Mouse (Mus musculus): ENCODE measurements around the gene Ddi2. TPM values are rescaled to one million over a fixed set of nuclear protein-coding genes. Genes with fewer than 3 reads are reported as not detected.

Ddi2 gene
- polyA plus RNA-seq, 1 experiment: 21.2 TPM

- Histone ChIP-seq H3K36me3 (ENCODE audit: control insufficient read depth, insufficient read depth, low read length) (peaks cover 6% of the 10 kb centered on the region; the same call in 1 of the 2 replicates), H3K4me3 (ENCODE audit: low read depth, low read length) (no peak overlapping the region), H3K27me3 (ENCODE audit: control insufficient read depth, insufficient read depth, low read length) (no peaks in the 10 kb centered on the region), H3K4me1 (ENCODE audit: control insufficient read depth, insufficient read depth, insufficient read length, low read length) (peaks cover 5% of the 10 kb centered on the region), H3K27ac (ENCODE audit: insufficient read depth, low read depth, low read length) (no peak overlapping the region)
- WGBS: 93% methylated on average over 19 of the region's 19 CpGs
- TF ChIP-seq CTCF (IDR thresholded peaks at IDR 0.05; ENCODE audit: extremely low read depth, insufficient read length, insufficient replicate concordance, low read depth, low read length): no peak
- TF ChIP-seq POLR2A (IDR thresholded peaks at IDR 0.05; ENCODE audit: low read depth, low read length): no peak
Observed at GRCm38 (mm10) chr4:141755375-141755930, 32.2 kb upstream of the Ddi2 start.

DNA sequence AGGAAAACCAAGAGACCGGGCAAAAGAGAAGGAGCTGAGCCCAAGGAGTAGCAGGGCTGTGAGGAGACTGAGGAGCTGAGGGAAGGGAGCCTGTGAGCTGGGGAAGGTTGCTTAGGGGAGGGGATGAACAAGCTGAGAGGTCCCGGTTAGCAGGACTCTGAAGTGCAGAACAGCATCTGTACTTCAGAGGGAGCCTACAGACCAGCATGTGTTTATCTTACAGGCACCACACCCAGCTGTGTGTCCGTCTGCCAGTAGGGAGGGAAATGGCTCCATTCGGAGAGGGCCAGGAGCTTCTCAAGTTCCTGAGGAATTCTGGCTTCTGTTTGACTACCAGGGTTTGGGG lies 28.8 kb upstream of the Ddi2 start:
- H3K27me3 ChIP-seq (ENCODE audit: control insufficient read depth, insufficient read depth, low read length): no peaks in the 10 kb centered on the region
- H3K27ac ChIP-seq (ENCODE audit: insufficient read depth, low read depth, low read length): no peak overlapping the region
- H3K4me3 ChIP-seq (ENCODE audit: low read depth, low read length): no peak overlapping the region
- WGBS: 15% methylated on average over 4 of the region's 4 CpGs
- H3K4me1 ChIP-seq (ENCODE audit: control insufficient read depth, insufficient read depth, insufficient read length, low read length): peaks cover 5% of the 10 kb centered on the region
- no peaks in the 10 kb centered on the region for H3K36me3 ChIP-seq (ENCODE audit: control insufficient read depth, insufficient read depth, low read length)
- no peak for TF ChIP-seq CTCF (IDR thresholded peaks at IDR 0.05; ENCODE audit: extremely low read depth, insufficient read length, insufficient replicate concordance, low read depth, low read length)
- no peak for TF ChIP-seq POLR2A (IDR thresholded peaks at IDR 0.05; ENCODE audit: low read depth, low read length)

- Histone ChIP-seq H3K27ac (ENCODE audit: insufficient read depth, low read depth, low read length) (no peak overlapping the region), H3K4me3 (ENCODE audit: low read depth, low read length) (no peak overlapping the region), H3K4me1 (ENCODE audit: control insufficient read depth, insufficient read depth, insufficient read length, low read length) (peaks cover 7% of the 10 kb centered on the region), H3K27me3 (ENCODE audit: control insufficient read depth, insufficient read depth, low read length) (no peaks in the 10 kb centered on the region), H3K36me3 (ENCODE audit: control insufficient read depth, insufficient read depth, low read length) (no peaks in the 10 kb centered on the region)
- WGBS: 34% methylated on average over 4 of the region's 4 CpGs
- no peak for TF ChIP-seq POLR2A (IDR thresholded peaks at IDR 0.05; ENCODE audit: low read depth, low read length)
- TF ChIP-seq CTCF (IDR thresholded peaks at IDR 0.05; ENCODE audit: extremely low read depth, insufficient read length, insufficient replicate concordance, low read depth, low read length): no peak
Observed at GRCm38 (mm10) chr4:141751419-141752075, 28.3 kb upstream of the Ddi2 start.

DNA sequence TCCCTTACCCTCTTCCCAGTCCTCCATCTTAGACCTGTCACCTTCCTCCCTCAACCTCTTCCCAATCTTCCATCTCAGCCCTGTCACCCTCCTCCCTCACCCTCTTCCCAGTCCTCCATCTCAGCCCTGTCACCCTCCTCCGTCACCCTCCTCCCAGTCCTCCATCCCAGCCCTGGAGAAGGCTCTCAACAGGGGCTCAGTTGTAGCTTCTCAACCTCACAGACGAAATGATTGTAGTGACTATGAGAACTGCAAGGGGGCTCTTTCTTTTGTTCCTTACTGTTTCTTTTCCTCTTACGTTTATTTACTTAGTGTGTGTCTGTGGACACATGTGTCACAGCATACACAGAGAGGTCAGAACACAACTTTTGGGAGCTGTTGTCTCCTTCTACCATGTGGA lies 27.6 kb upstream of the Ddi2 start:
- TF ChIP-seq CTCF (IDR thresholded peaks at IDR 0.05; ENCODE audit: extremely low read depth, insufficient read length, insufficient replicate concordance, low read depth, low read length) (no peak), POLR2A (IDR thresholded peaks at IDR 0.05; ENCODE audit: low read depth, low read length) (no peak)
- 80% methylated on average over 3 of the region's 3 CpGs for WGBS
- H3K4me3 ChIP-seq (ENCODE audit: low read depth, low read length): no peak overlapping the region
- peaks cover 7% of the 10 kb centered on the region for H3K4me1 ChIP-seq (ENCODE audit: control insufficient read depth, insufficient read depth, insufficient read length, low read length)
- no peaks in the 10 kb centered on the region for H3K27me3 ChIP-seq (ENCODE audit: control insufficient read depth, insufficient read depth, low read length)
- H3K27ac ChIP-seq (ENCODE audit: insufficient read depth, low read depth, low read length): no peak overlapping the region
- H3K36me3 ChIP-seq (ENCODE audit: control insufficient read depth, insufficient read depth, low read length): no peaks in the 10 kb centered on the region

DNA sequence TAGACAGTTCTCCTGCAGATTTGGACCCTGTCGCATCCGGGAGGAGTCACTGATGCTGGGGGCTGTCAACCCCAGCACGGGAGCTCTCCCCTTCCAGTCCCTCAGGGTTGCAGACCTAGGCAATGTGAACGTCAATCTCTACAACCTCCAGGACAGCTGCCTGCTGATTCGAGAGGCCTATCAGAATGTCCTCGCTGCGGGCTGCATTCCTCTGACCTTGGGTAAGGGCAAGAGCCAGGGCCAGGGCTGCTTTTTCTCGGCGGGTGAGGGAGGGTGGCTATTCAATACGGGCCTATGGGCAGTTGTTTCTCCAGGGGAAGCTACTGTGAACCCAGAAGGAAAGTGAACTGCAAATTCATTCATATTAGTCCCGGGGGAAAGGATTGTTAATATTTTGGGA lies 26.3 kb upstream of the Ddi2 start:
- no peak overlapping the region for H3K4me3 ChIP-seq (ENCODE audit: low read depth, low read length)
- H3K27ac ChIP-seq (ENCODE audit: insufficient read depth, low read depth, low read length): no peak overlapping the region
- WGBS: 63% methylated on average over 11 of the region's 11 CpGs
- no peaks in the 10 kb centered on the region for H3K27me3 ChIP-seq (ENCODE audit: control insufficient read depth, insufficient read depth, low read length)
- H3K4me1 ChIP-seq (ENCODE audit: control insufficient read depth, insufficient read depth, insufficient read length, low read length): peaks cover 7% of the 10 kb centered on the region
- no peaks in the 10 kb centered on the region for H3K36me3 ChIP-seq (ENCODE audit: control insufficient read depth, insufficient read depth, low read length)
- TF ChIP-seq POLR2A (IDR thresholded peaks at IDR 0.05; ENCODE audit: low read depth, low read length) (no peak), CTCF (IDR thresholded peaks at IDR 0.05; ENCODE audit: extremely low read depth, insufficient read length, insufficient replicate concordance, low read depth, low read length) (no peak)

DNA sequence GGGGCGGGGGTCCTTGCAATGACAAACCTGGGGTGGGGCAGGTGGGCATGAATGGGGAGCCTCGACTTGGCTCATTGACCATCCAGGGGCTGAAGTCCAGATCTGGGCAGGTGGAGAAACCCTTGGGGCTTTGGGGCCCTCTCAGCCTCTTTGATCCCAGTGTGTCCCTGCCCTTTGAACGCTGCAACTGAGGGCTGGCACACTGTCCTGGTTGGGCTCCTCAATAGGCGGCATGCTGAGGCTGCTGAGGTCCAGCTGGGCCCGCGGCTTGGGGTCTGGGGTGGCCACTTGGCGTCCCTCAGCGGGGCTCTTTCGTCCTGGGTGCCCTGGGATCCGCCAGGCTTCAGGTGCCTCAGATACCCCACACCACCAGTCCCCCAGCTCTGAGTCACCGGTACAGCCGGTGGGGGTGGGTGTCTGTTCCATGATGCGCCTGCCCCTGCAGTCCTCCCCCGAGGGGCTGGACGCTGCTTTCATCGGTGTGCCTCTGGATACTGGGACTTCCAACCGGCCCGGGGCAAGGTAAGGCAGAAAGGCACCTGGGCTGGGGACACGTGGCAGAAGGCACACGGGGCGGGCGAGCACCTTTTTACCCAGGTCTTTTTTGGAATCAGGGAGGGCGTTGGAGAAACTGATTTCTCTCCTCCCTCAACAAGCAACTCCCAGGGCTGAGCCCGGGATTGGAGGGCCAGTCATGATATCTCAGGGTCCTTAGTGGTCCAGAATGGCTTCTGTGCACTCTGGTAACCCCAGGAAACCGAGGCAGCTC lies 23.5 kb upstream of the Ddi2 start, which contains the start of gene Agmat:
Gene Agmat (plus strand): TSS at position 95 of the 769 bp plus-strand sequence.
- Histone ChIP-seq H3K4me1 (ENCODE audit: control insufficient read depth, insufficient read depth, insufficient read length, low read length) (peaks cover 12% of the 10 kb centered on the region), H3K27me3 (ENCODE audit: control insufficient read depth, insufficient read depth, low read length) (no peaks in the 10 kb centered on the region), H3K27ac (ENCODE audit: insufficient read depth, low read depth, low read length) (peak within 1 kb of the TSS; percentile 3; the same call in 1 of the 2 replicates), H3K4me3 (ENCODE audit: low read depth, low read length) (peak within 1 kb of the TSS; percentile 64), H3K36me3 (ENCODE audit: control insufficient read depth, insufficient read depth, low read length) (no peaks in the 10 kb centered on the region)
- TF ChIP-seq CTCF (IDR thresholded peaks at IDR 0.05; ENCODE audit: extremely low read depth, insufficient read length, insufficient replicate concordance, low read depth, low read length): no peak
- no peak for TF ChIP-seq POLR2A (IDR thresholded peaks at IDR 0.05; ENCODE audit: low read depth, low read length)
- WGBS: 12% methylated on average over 25 of the region's 25 CpGs

DNA sequence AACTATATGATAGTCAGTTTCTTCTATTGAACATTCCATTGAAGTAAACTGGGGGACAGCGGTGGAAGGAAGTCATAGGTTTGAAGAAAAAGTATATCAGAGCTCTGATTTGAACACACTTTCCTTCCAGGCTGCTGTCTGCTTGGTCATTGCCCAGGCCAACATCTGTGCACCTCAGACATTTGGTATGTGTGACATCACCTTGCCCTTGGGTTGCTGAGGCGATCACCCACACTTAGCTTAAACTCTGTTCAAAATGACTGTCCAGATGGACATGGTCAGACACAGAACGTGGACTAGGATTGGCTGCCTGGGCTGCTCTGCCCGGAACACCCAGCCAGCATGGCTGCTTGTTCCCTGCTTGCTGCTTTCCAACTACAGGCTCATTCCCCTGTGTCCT lies 19.2 kb upstream of the Ddi2 start:
- no peak overlapping the region for H3K4me3 ChIP-seq (ENCODE audit: low read depth, low read length)
- TF ChIP-seq CTCF (IDR thresholded peaks at IDR 0.05; ENCODE audit: extremely low read depth, insufficient read length, insufficient replicate concordance, low read depth, low read length) (no peak), POLR2A (IDR thresholded peaks at IDR 0.05; ENCODE audit: low read depth, low read length) (no peak)
- H3K27me3 ChIP-seq (ENCODE audit: control insufficient read depth, insufficient read depth, low read length): no peaks in the 10 kb centered on the region
- H3K4me1 ChIP-seq (ENCODE audit: control insufficient read depth, insufficient read depth, insufficient read length, low read length): peaks cover 18% of the 10 kb centered on the region
- peak overlapping the region; percentile 40; the same call in 1 of the 2 replicates for H3K27ac ChIP-seq (ENCODE audit: insufficient read depth, low read depth, low read length)
- H3K36me3 ChIP-seq (ENCODE audit: control insufficient read depth, insufficient read depth, low read length): no peaks in the 10 kb centered on the region
- WGBS: 96% methylated on average over 4 of the region's 4 CpGs
